Comparison of ENCODE assay signal across 8 mouse cellular contexts in genomic region chr9:44318076-44318825, GRCm38 (mm10). TPM values are rescaled to one million over a fixed set of nuclear protein-coding genes. Genes with fewer than 3 reads are reported as not detected.
DNase-seq lines count a peak whose midpoint lies in the region; ATAC-seq and TF ChIP-seq lines count a peak whose summit lies in the region.

No protein-coding gene starts in this region.

- no peak for ATAC-seq in forebrain, embryonic 13.5 days
- ATAC-seq in neural tube, embryonic 15.5 days (ENCODE audit: low FRiP score), result no peak
- no peak for ATAC-seq in megakaryocyte-erythroid progenitor cell, adult 5-6 weeks (replicated peaks; ENCODE audit: low FRiP score, low TSS enrichment, poor library complexity, severe bottlenecking)

- TF ChIP-seq CTCF in left cerebral cortex, adult 2 months (IDR thresholded peaks at IDR 0.05), result no peak

- H3K36me3 ChIP-seq in forebrain, embryonic 13.5 days (ENCODE audit: poor library complexity, severe bottlenecking), result peaks cover 39% of the 10 kb centered on the region
- H3K36me3 ChIP-seq in neural tube, embryonic 15.5 days, result peaks cover 32% of the 10 kb centered on the region

- 0 out of 2 replicates have a peak overlapping the region, but pooled peaks have one; percentile 10 for H3K27ac ChIP-seq in left cerebral cortex, adult 2 months
- H3K27ac ChIP-seq in forebrain, embryonic 13.5 days, result no peak overlapping the region
- H3K27ac ChIP-seq in neural tube, embryonic 15.5 days (replicated peaks), result no peak overlapping the region

- H3K9me3 ChIP-seq in forebrain, embryonic 13.5 days (replicated peaks), result no peaks in the 10 kb centered on the region
- no peaks in the 10 kb centered on the region for H3K9me3 ChIP-seq in neural tube, embryonic 15.5 days (replicated peaks)

- peak overlapping the region; percentile 71 for H3K4me3 ChIP-seq in left cerebral cortex, adult 2 months
- peak overlapping the region; percentile 97 for H3K4me3 ChIP-seq in forebrain, embryonic 13.5 days
- peak overlapping the region; percentile 66 for H3K4me3 ChIP-seq in neural tube, embryonic 15.5 days (replicated peaks)

- peak overlapping the region; percentile 97 for H3K4me2 ChIP-seq in forebrain, embryonic 13.5 days
- peak overlapping the region; percentile 90 for H3K4me2 ChIP-seq in neural tube, embryonic 15.5 days

- no peaks in the 10 kb centered on the region for H3K27me3 ChIP-seq in forebrain, embryonic 13.5 days
- H3K27me3 ChIP-seq in neural tube, embryonic 15.5 days (replicated peaks), result no peaks in the 10 kb centered on the region

- WGBS in forebrain, embryonic 13.5 days, result 50% methylated on average over 5 of the region's 5 CpGs
- 73% methylated on average over 5 of the region's 5 CpGs for WGBS in neural tube, embryonic 15.5 days

- no peak for DNase-seq in left cerebral cortex, adult 2 months (ENCODE audit: extremely low spot score in 1 of 2, low spot score in 2 of 2)
- DNase-seq in left cerebral cortex, postnatal 14 days (ENCODE audit: low spot score in 2 of 2), result no peak
- DNase-seq in kidney, postnatal 25 days, result peak; percentile 75 to 91
- DNase-seq in urinary bladder, postnatal 4 days (ENCODE audit: low spot score in 2 of 2), result no peak
- DNase-seq in thymus, postnatal 0 days (ENCODE audit: low spot score), result no peak

- peak overlapping the region; percentile 93 for H3K9ac ChIP-seq in forebrain, embryonic 13.5 days
- H3K9ac ChIP-seq in neural tube, embryonic 15.5 days (replicated peaks), result peak overlapping the region; percentile 78

- intact Hi-C loops in left cerebral cortex, adult 2 months (cut with DNase I), result no loop called here
- intact Hi-C loops in left cerebral cortex, postnatal 14 days (cut with DNase I), result no loop called here

- peaks cover 35% of the 10 kb centered on the region for H3K4me1 ChIP-seq in forebrain, embryonic 13.5 days
- peaks cover 35% of the 10 kb centered on the region for H3K4me1 ChIP-seq in neural tube, embryonic 15.5 days

RNA-seq across cellular contexts. Expression of gene C2cd2l, which starts 1.8 kb away (rescaled TPM):
- total RNA-seq in left cerebral cortex, adult 2 months (2021), result 100 to 1,000 TPM; 190 to 222 TPM
- total RNA-seq in left cerebral cortex, postnatal 14 days (2021), result 100 to 1,000 TPM; 177 to 213 TPM
- polyA plus RNA-seq in forebrain, embryonic 13.5 days (2015; fragmentation: Nextera tagmentation; extraction: Ambion mirVana), result 14.0 and 19.6 TPM in 2 replicates
- 21.7 and 24.3 TPM in 2 replicates for polyA plus RNA-seq in neural tube, embryonic 15.5 days (2015; fragmentation: Nextera tagmentation; extraction: Ambion mirVana)
- total RNA-seq in megakaryocyte-erythroid progenitor cell, adult 5-6 weeks (2014; fragmentation: Nextera tagmentation), result 11.4 and 15.1 TPM in 2 replicates
- total RNA-seq in megakaryocyte-erythroid progenitor cell, adult 5-6 weeks (2017), result 4.0 and 6.9 TPM in 2 replicates
- polyA plus RNA-seq in thymus, postnatal 0 days (2015; fragmentation: Nextera tagmentation; extraction: Ambion mirVana), result 11.0 and 11.2 TPM in 2 replicates

RNA-seq across cellular contexts. Expression of gene Dpagt1, which starts 7.6 kb away (rescaled TPM):
- 10 to 100 TPM; 13.8 to 14.6 TPM for total RNA-seq in left cerebral cortex, adult 2 months (2021)
- total RNA-seq in left cerebral cortex, postnatal 14 days (2021), result 10 to 100 TPM; 14.8 to 14.9 TPM
- 36.8 and 40.1 TPM in 2 replicates for polyA plus RNA-seq in forebrain, embryonic 13.5 days (2015; fragmentation: Nextera tagmentation; extraction: Ambion mirVana)
- 30.5 and 34.0 TPM in 2 replicates for polyA plus RNA-seq in neural tube, embryonic 15.5 days (2015; fragmentation: Nextera tagmentation; extraction: Ambion mirVana)
- total RNA-seq in megakaryocyte-erythroid progenitor cell, adult 5-6 weeks (2014; fragmentation: Nextera tagmentation), result 31.0 and 35.5 TPM in 2 replicates
- 7.9 and 10.1 TPM in 2 replicates for total RNA-seq in megakaryocyte-erythroid progenitor cell, adult 5-6 weeks (2017)
- 25.7 and 25.8 TPM in 2 replicates for polyA plus RNA-seq in thymus, postnatal 0 days (2015; fragmentation: Nextera tagmentation; extraction: Ambion mirVana)

RNA-seq across cellular contexts. Expression of gene Hinfp, which starts 12.8 kb away (rescaled TPM):
- 10 to 100 TPM; 28.9 to 29.3 TPM for total RNA-seq in left cerebral cortex, adult 2 months (2021)
- total RNA-seq in left cerebral cortex, postnatal 14 days (2021), result 10 to 100 TPM; 22.6 to 27.7 TPM
- polyA plus RNA-seq in forebrain, embryonic 13.5 days (2015; fragmentation: Nextera tagmentation; extraction: Ambion mirVana), result 30.5 and 38.4 TPM in 2 replicates
- polyA plus RNA-seq in neural tube, embryonic 15.5 days (2015; fragmentation: Nextera tagmentation; extraction: Ambion mirVana), result 28.0 and 28.2 TPM in 2 replicates
- total RNA-seq in megakaryocyte-erythroid progenitor cell, adult 5-6 weeks (2014; fragmentation: Nextera tagmentation), result 25.3 and 43.7 TPM in 2 replicates
- 11.3 and 16.2 TPM in 2 replicates for total RNA-seq in megakaryocyte-erythroid progenitor cell, adult 5-6 weeks (2017)
- polyA plus RNA-seq in thymus, postnatal 0 days (2015; fragmentation: Nextera tagmentation; extraction: Ambion mirVana), result 22.4 and 22.6 TPM in 2 replicates

RNA-seq across cellular contexts. Expression of gene H2afx, which starts 16.2 kb away (rescaled TPM):
- total RNA-seq in left cerebral cortex, adult 2 months (2021), result 10 to 100 TPM; 46.1 to 53.2 TPM
- total RNA-seq in left cerebral cortex, postnatal 14 days (2021), result 10 to 100 TPM; 59.8 to 66.2 TPM
- polyA plus RNA-seq in forebrain, embryonic 13.5 days (2015; fragmentation: Nextera tagmentation; extraction: Ambion mirVana), result 393 TPM in 2 replicates
- polyA plus RNA-seq in neural tube, embryonic 15.5 days (2015; fragmentation: Nextera tagmentation; extraction: Ambion mirVana), result 108 and 149 TPM in 2 replicates
- 89.4 and 90.9 TPM in 2 replicates for total RNA-seq in megakaryocyte-erythroid progenitor cell, adult 5-6 weeks (2014; fragmentation: Nextera tagmentation)
- total RNA-seq in megakaryocyte-erythroid progenitor cell, adult 5-6 weeks (2017), result 133 and 205 TPM in 2 replicates
- 454 and 470 TPM in 2 replicates for polyA plus RNA-seq in thymus, postnatal 0 days (2015; fragmentation: Nextera tagmentation; extraction: Ambion mirVana)

RNA-seq across cellular contexts. Expression of gene Hmbs, which starts 25.8 kb away (rescaled TPM):
- total RNA-seq in left cerebral cortex, adult 2 months (2021), result 10 to 100 TPM; 20.8 to 21.1 TPM
- 10 to 100 TPM; 18.3 to 20.2 TPM for total RNA-seq in left cerebral cortex, postnatal 14 days (2021)
- 91.6 and 92.2 TPM in 2 replicates for polyA plus RNA-seq in forebrain, embryonic 13.5 days (2015; fragmentation: Nextera tagmentation; extraction: Ambion mirVana)
- 58.3 and 62.5 TPM in 2 replicates for polyA plus RNA-seq in neural tube, embryonic 15.5 days (2015; fragmentation: Nextera tagmentation; extraction: Ambion mirVana)
- total RNA-seq in megakaryocyte-erythroid progenitor cell, adult 5-6 weeks (2014; fragmentation: Nextera tagmentation), result 498 and 537 TPM in 2 replicates
- 135 and 240 TPM in 2 replicates for total RNA-seq in megakaryocyte-erythroid progenitor cell, adult 5-6 weeks (2017)
- 74.7 and 79.0 TPM in 2 replicates for polyA plus RNA-seq in thymus, postnatal 0 days (2015; fragmentation: Nextera tagmentation; extraction: Ambion mirVana)

Comparison
In these comparisons a context has a peak if more than half of its experiments do, and no peak if none do; other contexts are left out.
1. DNase-seq: peak in kidney, postnatal 25 days (2 of 2); none in left cerebral cortex, adult 2 months (0 of 2), left cerebral cortex, postnatal 14 days (0 of 2), urinary bladder, postnatal 4 days (0 of 2) and thymus, postnatal 0 days (single experiment).
2. RNA of gene C2cd2l, which starts 1.8 kb away (total RNA-seq): 190 to 222 TPM in left cerebral cortex, adult 2 months and 177 to 213 TPM in left cerebral cortex, postnatal 14 days; 4.0 to 15.1 TPM in megakaryocyte-erythroid progenitor cell, adult 5-6 weeks; every median in the first group is over 10 times any median in the second.
3. Peak in every context shown above with its lines, with median percentiles within 50 percentile points of each other: H3K4me3 ChIP-seq.